Mouse (Mus musculus): ENCODE measurements at regions not wholly inside any gene's neighbourhood (a gene's known extent, or its start where the extent isn't known, plus 50 kb on each side); places are given as distances from the start of the nearest gene placed in this dataset.

DNA sequence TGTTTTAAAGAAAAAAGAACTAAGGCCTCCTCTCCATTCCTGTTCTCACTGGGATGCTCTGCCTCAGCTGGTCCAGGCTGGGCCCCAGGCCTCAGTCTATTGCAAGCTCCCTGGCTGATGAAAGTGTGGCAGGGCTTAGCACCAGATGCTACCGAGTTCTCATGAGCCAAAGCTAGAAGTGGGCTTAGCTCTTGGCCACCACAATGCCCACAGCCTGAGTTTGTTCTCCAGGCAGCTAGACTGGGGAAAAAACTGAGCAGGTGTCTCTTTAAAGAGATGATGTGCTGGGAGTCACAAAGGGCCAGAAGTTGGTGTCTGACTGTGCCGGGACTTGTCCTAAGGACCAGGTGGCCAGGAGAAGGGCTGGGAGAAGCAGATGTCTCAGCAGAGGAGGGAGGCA, 101.9 kb upstream of the Lhx1 start:
- no peak for ATAC-seq (ENCODE audit: low FRiP score, low TSS enrichment)
- peaks cover 14% of the 10 kb centered on the region; the same call in 1 of the 2 replicates for H3K4me1 ChIP-seq (ENCODE audit: insufficient read depth, low read length)
- H3K27me3 ChIP-seq (ENCODE audit: insufficient read depth, low read length): no peaks in the 10 kb centered on the region
- no peaks in the 10 kb centered on the region for H3K9me3 ChIP-seq (ENCODE audit: low read length)
- no peak overlapping the region for H3K4me3 ChIP-seq (ENCODE audit: low read length)
- WGBS: 63% methylated on average over 2 of the region's 2 CpGs
- no peak overlapping the region for H3K27ac ChIP-seq (ENCODE audit: low read length)
- no peak overlapping the region for H3K4me2 ChIP-seq (replicated peaks; ENCODE audit: low read depth, low read length)
- H3K36me3 ChIP-seq (ENCODE audit: insufficient read depth, low read length): no peaks in the 10 kb centered on the region
- no peak overlapping the region for H3K9ac ChIP-seq (replicated peaks; ENCODE audit: low read length)

DNA sequence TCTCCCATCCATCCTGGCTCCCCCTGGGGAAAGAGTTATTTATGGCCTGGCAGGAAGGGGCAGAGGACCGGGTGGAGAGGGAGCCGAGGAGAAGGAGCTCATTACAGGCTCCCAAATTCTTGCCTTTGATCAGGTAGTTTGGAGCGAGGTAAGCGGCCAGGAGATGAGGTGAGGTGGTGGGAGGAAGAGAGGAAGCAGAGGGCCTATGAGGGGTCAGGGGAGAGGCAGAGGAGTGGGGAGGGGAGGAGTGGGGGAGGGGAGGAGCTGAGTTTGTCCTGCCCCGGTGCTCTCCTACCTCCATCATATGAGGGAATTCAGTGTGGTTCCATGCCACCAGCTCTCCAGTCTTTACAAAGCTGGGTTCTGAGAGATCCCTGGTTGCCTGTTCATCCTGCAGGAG, 98.8 kb upstream of the Lhx1 start:
- H3K9me3 ChIP-seq (ENCODE audit: low read length): no peaks in the 10 kb centered on the region
- no peak overlapping the region for H3K4me2 ChIP-seq (replicated peaks; ENCODE audit: low read depth, low read length)
- no peak overlapping the region for H3K9ac ChIP-seq (replicated peaks; ENCODE audit: low read length)
- H3K4me1 ChIP-seq (ENCODE audit: insufficient read depth, low read length): peaks cover 14% of the 10 kb centered on the region; the same call in 1 of the 2 replicates
- H3K27me3 ChIP-seq (ENCODE audit: insufficient read depth, low read length): no peaks in the 10 kb centered on the region
- no peak overlapping the region for H3K4me3 ChIP-seq (ENCODE audit: low read length)
- H3K36me3 ChIP-seq (ENCODE audit: insufficient read depth, low read length): no peaks in the 10 kb centered on the region
- peak; percentile 77 for ATAC-seq (ENCODE audit: low FRiP score, low TSS enrichment)
- H3K27ac ChIP-seq (ENCODE audit: low read length): no peak overlapping the region
- WGBS: 4% methylated on average over 5 of the region's 5 CpGs

DNA sequence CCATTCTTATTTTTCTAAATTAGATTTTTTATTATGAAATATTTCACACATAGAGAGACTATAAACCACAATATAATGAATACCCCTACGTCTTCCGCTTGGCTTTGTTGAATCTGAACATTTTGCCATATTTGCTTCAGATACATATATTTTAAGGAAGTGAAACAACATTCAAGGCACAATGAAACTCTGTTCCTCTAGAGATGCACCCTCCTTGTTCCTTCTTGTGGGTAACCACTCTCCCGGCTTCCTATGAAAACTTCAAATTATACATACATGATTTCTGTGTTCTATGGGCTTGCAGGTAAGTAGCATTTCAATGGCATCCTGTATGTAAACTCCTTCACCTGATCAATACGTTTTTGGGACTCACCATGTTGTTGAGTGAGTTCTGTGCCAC, 94.4 kb upstream of the Lhx1 start:
- WGBS: 90% methylated on average over 4 of the region's 4 CpGs
- H3K4me1 ChIP-seq (ENCODE audit: insufficient read depth, low read length): peaks cover 9% of the 10 kb centered on the region; the same call in 1 of the 2 replicates
- no peak overlapping the region for H3K9ac ChIP-seq (replicated peaks; ENCODE audit: low read length)
- ATAC-seq (ENCODE audit: low FRiP score, low TSS enrichment): no peak
- no peak overlapping the region for H3K27ac ChIP-seq (ENCODE audit: low read length)
- H3K36me3 ChIP-seq (ENCODE audit: insufficient read depth, low read length): no peaks in the 10 kb centered on the region
- H3K4me3 ChIP-seq (ENCODE audit: low read length): no peak overlapping the region
- peaks cover 5% of the 10 kb centered on the region; the same call in 1 of the 2 replicates for H3K9me3 ChIP-seq (ENCODE audit: low read length)
- no peak overlapping the region for H3K4me2 ChIP-seq (replicated peaks; ENCODE audit: low read depth, low read length)
- H3K27me3 ChIP-seq (ENCODE audit: insufficient read depth, low read length): no peaks in the 10 kb centered on the region

DNA sequence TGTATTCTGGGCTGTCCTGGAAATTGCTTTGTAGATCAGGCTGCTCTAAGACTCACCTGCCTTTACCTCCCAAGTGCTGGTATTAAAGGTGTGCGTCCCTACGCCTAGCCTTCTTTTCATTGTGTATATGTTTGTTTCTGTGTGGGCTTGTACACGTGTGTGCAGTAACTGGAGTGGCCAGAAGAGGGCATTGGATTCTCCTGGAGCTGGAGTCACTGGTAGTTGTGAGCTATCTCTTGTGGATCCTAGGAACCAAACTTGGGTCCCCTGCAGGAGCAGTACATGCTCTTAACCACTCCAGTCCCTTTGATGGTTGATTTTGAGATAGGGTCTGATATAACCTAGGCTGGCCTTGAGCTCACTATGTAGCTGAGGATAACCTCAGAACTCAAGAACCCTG, 93.2 kb upstream of the Lhx1 start:
- Histone ChIP-seq H3K27ac (ENCODE audit: low read length) (no peak overlapping the region), H3K27me3 (ENCODE audit: insufficient read depth, low read length) (no peaks in the 10 kb centered on the region), H3K9me3 (ENCODE audit: low read length) (peaks cover 5% of the 10 kb centered on the region; the same call in 1 of the 2 replicates), H3K36me3 (ENCODE audit: insufficient read depth, low read length) (no peaks in the 10 kb centered on the region), H3K4me1 (ENCODE audit: insufficient read depth, low read length) (no peaks in the 10 kb centered on the region), H3K4me3 (ENCODE audit: low read length) (no peak overlapping the region), H3K9ac (replicated peaks; ENCODE audit: low read length) (no peak overlapping the region), H3K4me2 (replicated peaks; ENCODE audit: low read depth, low read length) (no peak overlapping the region)
- no peak for ATAC-seq (ENCODE audit: low FRiP score, low TSS enrichment)
- WGBS: 93% methylated on average over 3 of the region's 3 CpGs

DNA sequence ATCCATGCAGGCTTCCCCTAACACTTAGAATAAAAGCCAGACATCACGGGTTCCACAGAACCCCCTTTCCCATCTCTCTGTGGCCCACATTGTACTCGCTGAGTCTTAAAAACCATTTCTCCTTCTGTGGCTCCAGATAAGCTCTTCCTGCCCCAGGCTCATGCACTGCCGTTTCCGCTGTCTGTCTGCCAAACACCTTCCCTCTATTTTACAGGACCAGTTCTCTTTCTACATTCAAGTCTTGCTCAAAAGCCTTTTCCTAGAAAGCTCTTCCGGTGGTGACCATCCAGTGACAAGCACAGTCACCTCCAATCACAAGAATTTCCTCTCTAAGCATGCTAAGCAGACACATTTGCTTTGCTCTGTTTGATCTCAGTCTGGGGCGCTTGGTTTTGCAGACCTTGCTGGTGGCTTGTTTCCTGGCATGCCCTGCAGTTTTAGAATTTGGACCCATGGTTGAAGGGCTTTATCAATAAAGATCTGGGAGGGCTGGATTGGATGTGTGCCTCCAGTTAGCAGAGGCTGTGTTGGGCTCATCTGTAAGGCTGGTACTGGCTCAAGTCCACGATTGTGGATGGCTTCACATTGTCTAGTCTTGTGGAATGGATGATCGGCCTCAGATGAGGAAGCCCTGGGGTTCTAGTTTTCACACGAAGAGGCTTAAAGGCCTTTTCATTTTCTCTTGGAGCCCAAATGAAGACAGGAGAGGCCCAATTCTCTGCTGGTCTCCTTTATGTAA, 87.8 kb upstream of the Lhx1 start:
- Histone ChIP-seq H3K9ac (replicated peaks; ENCODE audit: low read length) (no peak overlapping the region), H3K4me3 (ENCODE audit: low read length) (no peak overlapping the region), H3K4me2 (replicated peaks; ENCODE audit: low read depth, low read length) (no peak overlapping the region), H3K27me3 (ENCODE audit: insufficient read depth, low read length) (peaks cover 3% of the 10 kb centered on the region; the same call in 1 of the 2 replicates), H3K9me3 (ENCODE audit: low read length) (no peaks in the 10 kb centered on the region), H3K27ac (ENCODE audit: low read length) (no peak overlapping the region), H3K36me3 (ENCODE audit: insufficient read depth, low read length) (no peaks in the 10 kb centered on the region), H3K4me1 (ENCODE audit: insufficient read depth, low read length) (peaks cover 12% of the 10 kb centered on the region)
- 77% methylated on average over 9 of the region's 9 CpGs for WGBS
- ATAC-seq (ENCODE audit: low FRiP score, low TSS enrichment): no peak

DNA sequence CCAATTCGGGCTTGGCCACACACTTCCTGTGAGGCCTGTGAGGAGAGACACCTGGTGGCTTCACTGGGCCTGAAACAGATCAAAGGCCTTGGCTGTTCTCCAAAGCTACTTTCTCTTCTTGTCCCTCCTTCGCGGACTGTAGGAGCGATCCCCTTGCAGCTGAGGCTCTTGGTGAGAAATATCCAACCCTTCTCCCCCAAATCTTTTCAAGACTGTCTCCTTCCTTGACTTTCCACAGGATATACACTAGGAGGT, 86.2 kb upstream of the Lhx1 start:
- Histone ChIP-seq H3K9me3 (ENCODE audit: low read length) (no peaks in the 10 kb centered on the region), H3K4me1 (ENCODE audit: insufficient read depth, low read length) (peaks cover 12% of the 10 kb centered on the region), H3K27ac (ENCODE audit: low read length) (no peak overlapping the region), H3K36me3 (ENCODE audit: insufficient read depth, low read length) (no peaks in the 10 kb centered on the region), H3K9ac (replicated peaks; ENCODE audit: low read length) (no peak overlapping the region), H3K4me3 (ENCODE audit: low read length) (no peak overlapping the region), H3K4me2 (replicated peaks; ENCODE audit: low read depth, low read length) (no peak overlapping the region), H3K27me3 (ENCODE audit: insufficient read depth, low read length) (peaks cover 13% of the 10 kb centered on the region; the same call in 1 of the 2 replicates)
- 8% methylated on average over 4 of the region's 4 CpGs for WGBS
- ATAC-seq (ENCODE audit: low FRiP score, low TSS enrichment): no peak

DNA sequence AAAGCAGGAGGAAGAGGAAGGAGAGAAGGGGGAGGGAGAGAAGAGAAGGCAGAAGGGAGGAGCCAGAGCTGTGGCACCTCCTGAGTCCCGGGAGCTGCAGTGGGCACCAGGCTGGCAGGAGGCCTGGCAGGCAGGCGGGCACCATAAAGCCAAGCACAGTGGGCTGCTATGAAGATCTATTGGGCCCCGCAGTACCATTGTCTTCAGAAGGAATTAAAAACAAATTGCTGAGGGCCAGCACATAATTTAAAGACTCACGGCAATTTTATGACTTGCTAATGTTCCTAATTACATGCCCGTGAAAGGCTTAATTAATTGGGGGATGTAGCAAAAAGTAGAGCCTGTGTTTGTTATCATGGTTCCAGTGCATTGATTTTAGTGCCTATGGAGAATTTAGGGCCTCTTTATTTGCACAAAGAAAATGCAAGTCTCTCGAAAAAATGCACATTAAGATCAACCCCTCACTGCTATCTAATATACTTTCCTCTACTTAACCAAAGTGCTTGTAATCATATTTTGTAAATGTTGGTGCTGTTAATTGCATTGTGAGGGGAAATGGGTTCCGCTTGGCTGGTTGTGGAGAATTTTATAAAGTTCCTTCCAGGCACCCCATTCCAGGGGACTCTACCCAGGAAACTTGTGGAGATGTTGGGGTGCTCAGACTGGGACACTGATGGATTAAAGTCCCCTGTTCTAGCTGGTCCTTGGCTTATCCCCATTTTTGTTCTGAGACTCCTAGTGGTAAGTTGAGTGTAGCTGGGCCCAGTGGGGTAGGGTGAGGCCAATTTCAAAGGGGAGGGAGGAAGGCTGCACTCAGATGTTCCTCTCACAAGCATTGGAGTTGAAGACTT, 85.7 kb upstream of the Lhx1 start:
- H3K27me3 ChIP-seq (ENCODE audit: insufficient read depth, low read length): peaks cover 13% of the 10 kb centered on the region; the same call in 1 of the 2 replicates
- WGBS: 24% methylated on average over 7 of the region's 7 CpGs
- peaks cover 12% of the 10 kb centered on the region for H3K4me1 ChIP-seq (ENCODE audit: insufficient read depth, low read length)
- peak; percentile 67 for ATAC-seq (ENCODE audit: low FRiP score, low TSS enrichment)
- no peak overlapping the region for H3K4me2 ChIP-seq (replicated peaks; ENCODE audit: low read depth, low read length)
- H3K36me3 ChIP-seq (ENCODE audit: insufficient read depth, low read length): no peaks in the 10 kb centered on the region
- no peak overlapping the region for H3K27ac ChIP-seq (ENCODE audit: low read length)
- H3K9ac ChIP-seq (replicated peaks; ENCODE audit: low read length): no peak overlapping the region
- H3K4me3 ChIP-seq (ENCODE audit: low read length): no peak overlapping the region
- no peaks in the 10 kb centered on the region for H3K9me3 ChIP-seq (ENCODE audit: low read length)

DNA sequence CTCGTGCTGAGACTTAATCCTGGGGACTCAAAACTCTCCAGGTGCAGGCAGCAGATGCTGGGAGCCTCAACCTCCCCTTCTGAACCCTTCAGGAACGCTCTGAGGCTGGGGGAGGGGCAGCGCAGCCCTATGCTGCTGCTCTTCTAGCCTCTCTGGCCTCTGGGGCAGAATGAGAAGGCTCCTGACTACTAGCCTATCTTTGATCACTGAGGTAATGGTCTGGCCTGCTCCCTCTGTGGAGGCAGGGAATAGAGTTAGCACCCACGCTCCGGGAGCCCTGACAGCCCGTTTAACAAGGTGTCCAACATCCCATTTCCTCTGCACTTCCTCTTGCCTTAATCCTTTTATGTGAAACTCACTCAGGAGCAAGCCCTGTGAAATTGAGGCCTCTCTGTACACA, 79.4 kb upstream of the Lhx1 start:
- 2% methylated on average over 6 of the region's 6 CpGs for WGBS
- Histone ChIP-seq H3K36me3 (ENCODE audit: insufficient read depth, low read length) (no peaks in the 10 kb centered on the region), H3K4me1 (ENCODE audit: insufficient read depth, low read length) (peaks cover 10% of the 10 kb centered on the region), H3K27me3 (ENCODE audit: insufficient read depth, low read length) (peaks cover 17% of the 10 kb centered on the region; the same call in 1 of the 2 replicates), H3K9ac (replicated peaks; ENCODE audit: low read length) (no peak overlapping the region), H3K27ac (ENCODE audit: low read length) (no peak overlapping the region), H3K4me3 (ENCODE audit: low read length) (no peak overlapping the region), H3K4me2 (replicated peaks; ENCODE audit: low read depth, low read length) (no peak overlapping the region), H3K9me3 (ENCODE audit: low read length) (no peaks in the 10 kb centered on the region)
- ATAC-seq (ENCODE audit: low FRiP score, low TSS enrichment): peak; percentile 63; the same call in 1 of the 2 replicates

DNA sequence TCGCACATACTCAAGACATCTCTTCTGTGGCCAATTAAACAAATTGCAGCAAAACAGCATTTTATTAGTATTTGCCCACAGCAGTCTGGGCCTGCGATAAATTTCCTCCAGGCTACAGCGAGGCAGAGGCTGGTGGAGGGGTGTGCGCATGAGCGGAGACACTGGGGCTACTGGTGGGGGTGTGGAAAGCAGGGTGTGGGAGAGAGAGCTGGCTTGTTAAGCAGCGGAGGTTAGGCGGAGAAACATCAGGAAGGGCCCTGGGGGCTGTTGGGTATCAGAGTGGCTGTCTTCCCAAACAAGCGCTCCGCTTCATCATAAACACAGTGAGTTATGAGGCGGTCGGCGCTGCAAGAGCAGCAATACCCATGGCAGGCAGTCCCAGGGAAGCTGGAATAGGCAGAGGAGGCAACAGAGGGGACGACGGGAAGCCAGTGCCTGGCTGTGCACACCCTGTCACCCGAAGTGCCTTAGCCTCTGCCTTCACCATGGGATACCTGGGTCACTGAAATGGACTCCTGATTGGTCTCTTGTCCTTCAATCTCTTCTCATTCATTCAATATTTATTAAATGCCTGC, 74.0 kb upstream of the Lhx1 start:
- H3K4me3 ChIP-seq (ENCODE audit: low read length): peak overlapping the region; percentile 19
- H3K4me1 ChIP-seq (ENCODE audit: insufficient read depth, low read length): peaks cover 13% of the 10 kb centered on the region
- 10% methylated on average over 15 of the region's 15 CpGs for WGBS
- H3K27ac ChIP-seq (ENCODE audit: low read length): no peak overlapping the region
- no peaks in the 10 kb centered on the region for H3K36me3 ChIP-seq (ENCODE audit: insufficient read depth, low read length)
- ATAC-seq (ENCODE audit: low FRiP score, low TSS enrichment): 0 out of 2 replicates have a peak, but pooled peaks have one; percentile 35
- H3K27me3 ChIP-seq (ENCODE audit: insufficient read depth, low read length): 0 out of 2 replicates have a peak, but pooled peaks cover 2% of the 10 kb centered on the region
- no peak overlapping the region for H3K9ac ChIP-seq (replicated peaks; ENCODE audit: low read length)
- H3K4me2 ChIP-seq (replicated peaks; ENCODE audit: low read depth, low read length): peak overlapping the region; percentile 43
- H3K9me3 ChIP-seq (ENCODE audit: low read length): no peaks in the 10 kb centered on the region
